Mouse (Mus musculus) stomach, postnatal 0 days (tissue): Measurements from ENCODE around the gene Mogat1. TPM values are rescaled to one million over a fixed set of nuclear protein-coding genes. Genes with fewer than 3 reads are reported as not detected.
A peak's percentile ranks its signal among the peaks of the same experiment; 100 is the strongest.

Experiments
- ATAC-seq: fragments of 200-750 bp; cut with Nextera tagmentation; 2 replicates; pipeline ENCODE4 v1.8.0; 2017; ENCODE audit not compliant: low FRiP score, low TSS enrichment
- DNase-seq: peaks from one replicate; pipeline ENCODE4 v3.0.0-alpha.2; 2016; ENCODE audit warnings: low spot score
- H3K27ac ChIP-seq: fragments of 300-500 bp; sonication (generic); replicated peaks from 2 replicates; pipeline ENCODE4 v1.5.1; 2014; ENCODE audit warnings: mild to moderate bottlenecking, control low read depth
- H3K27me3 ChIP-seq: fragments of 300-500 bp; sonication (generic); 2 replicates; pipeline ENCODE4 v1.6.1; 2014; ENCODE audit warnings: low read length; ENCODE audit not compliant: control insufficient read depth, insufficient read depth
- H3K36me3 ChIP-seq: fragments of 300-500 bp; sonication (generic); 2 replicates; pipeline ENCODE4 v1.6.1; 2014; ENCODE audit warnings: low read length, mixed read lengths; ENCODE audit not compliant: control insufficient read depth, insufficient read depth
- H3K4me1 ChIP-seq: fragments of 300-500 bp; sonication (generic); replicated peaks from 2 replicates; pipeline ENCODE4 v1.6.1; 2014; ENCODE audit warnings: antibody characterized with exemption; ENCODE audit not compliant: control insufficient read depth, insufficient read depth
- H3K4me2 ChIP-seq: fragments of 300-500 bp; sonication (generic); replicated peaks from 2 replicates; pipeline ENCODE4 v1.6.1; 2014; ENCODE audit warnings: low read depth, mild to moderate bottlenecking, control low read depth, moderate library complexity
- H3K4me3 ChIP-seq: fragments of 300-500 bp; sonication (generic); 2 replicates; pipeline ENCODE4 v1.5.1; 2014; ENCODE audit warnings: low read depth, low read length, control low read depth
- H3K9ac ChIP-seq: fragments of 300-500 bp; sonication (generic); 2 replicates; pipeline ENCODE4 v1.6.1; 2014; ENCODE audit warnings: mild to moderate bottlenecking, low read length, control low read depth, mixed read lengths
- H3K9me3 ChIP-seq: fragments of 300-500 bp; sonication (generic); 2 replicates; pipeline ENCODE4 v1.6.1; 2016; ENCODE audit warnings: low read length; ENCODE audit not compliant: control insufficient read depth
- CTCF ChIP-seq: IDR thresholded peaks from 2 replicates; pipeline ENCODE4 v1.5.1; 2016; ENCODE audit warnings: antibody characterized with exemption, low read depth, mild to moderate bottlenecking, moderate library complexity
- EP300 ChIP-seq: optimal IDR thresholded peaks from 2 replicates; pipeline ENCODE3; 2016; ENCODE audit warnings: antibody characterized with exemption
- WGBS: fragments of 180-500 bp; shearing (Covaris S2); extraction: QIAGEN DNeasy Blood & Tissue Kit; methylation state at CpG from one replicate; pipeline ENCODE4 v1.1.7; 2014; 5-methylcytosine and 5-hydroxymethylcytosine counted together
- polyA plus RNA-seq: library from polyadenylated mRNA; unstranded; fragments of >200 nt; fragmentation: Nextera tagmentation; extraction: Ambion mirVana; gene quantifications from 2 replicates; pipeline ENCODE4 v1.2.1, GENCODE M21; 2015

Mogat1 gene
- polyA plus RNA-seq, 1 experiment from 2014 or later = 2.8 TPM

- Histone ChIP-seq H3K36me3 (no peaks in the 10 kb centered on the region), H3K4me3 (no peak overlapping the region), H3K9ac (no peak overlapping the region), H3K27ac (no peak overlapping the region), H3K4me2 (no peak overlapping the region), H3K9me3 (no peaks in the 10 kb centered on the region), H3K4me1 (no peaks in the 10 kb centered on the region), H3K27me3 (no peaks in the 10 kb centered on the region)
- ATAC-seq = no peak
- DNase-seq = no peak
- TF ChIP-seq CTCF (no peak), EP300 (no peak)
- 74% methylated on average over 8 of the region's 8 CpGs for WGBS
These were observed 2.0 kb downstream of the Mogat1 start for GRCm38 (mm10) chr1:78512756-78513155.

- 83% methylated on average over 7 of the region's 7 CpGs for WGBS
- no peak overlapping the region for H3K4me3 ChIP-seq
- no peaks in the 10 kb centered on the region for H3K9me3 ChIP-seq
- ATAC-seq (no peak), DNase-seq (no peak)
- no peak overlapping the region for H3K27ac ChIP-seq
- H3K4me2 ChIP-seq = no peak overlapping the region
- H3K4me1 ChIP-seq = no peaks in the 10 kb centered on the region
- H3K27me3 ChIP-seq = no peaks in the 10 kb centered on the region
- no peaks in the 10 kb centered on the region for H3K36me3 ChIP-seq
- no peak for TF ChIP-seq CTCF
- no peak overlapping the region for H3K9ac ChIP-seq
These were observed 8.1 kb downstream of the Mogat1 start for GRCm38 (mm10) chr1:78518907-78519306.

GRCm38 (mm10) chr1:78525189-78525886 lies 14.5 kb downstream of the Mogat1 start:
- no peak overlapping the region for H3K27ac ChIP-seq
- H3K4me1 ChIP-seq = no peaks in the 10 kb centered on the region
- WGBS = 49% methylated on average over 23 of the region's 23 CpGs
- no peak overlapping the region for H3K4me2 ChIP-seq
- no peaks in the 10 kb centered on the region for H3K27me3 ChIP-seq
- H3K9me3 ChIP-seq = no peaks in the 10 kb centered on the region
- ATAC-seq (no peak), DNase-seq (peak; percentile 72)
- no peak overlapping the region for H3K4me3 ChIP-seq
- TF ChIP-seq CTCF = peak; percentile 95
- no peak for TF ChIP-seq EP300
- no peak overlapping the region for H3K9ac ChIP-seq
- H3K36me3 ChIP-seq = no peaks in the 10 kb centered on the region

- no peaks in the 10 kb centered on the region for H3K36me3 ChIP-seq
- ATAC-seq = no peak
- DNase-seq = no peak
These were observed 17.6 kb downstream of the Mogat1 start for GRCm38 (mm10) chr1:78528356-78528755.

GRCm38 (mm10) chr1:78529011-78529410 lies 18.2 kb downstream of the Mogat1 start:
- Histone ChIP-seq H3K27me3 (no peaks in the 10 kb centered on the region), H3K4me3 (no peak overlapping the region), H3K36me3 (no peaks in the 10 kb centered on the region), H3K27ac (no peak overlapping the region), H3K9me3 (no peaks in the 10 kb centered on the region), H3K4me2 (no peak overlapping the region), H3K9ac (no peak overlapping the region), H3K4me1 (no peaks in the 10 kb centered on the region)
- 64% methylated on average over 8 of the region's 8 CpGs for WGBS
- DNase-seq = no peak
- ATAC-seq = no peak
- no peak for TF ChIP-seq EP300
- no peak for TF ChIP-seq CTCF

More at GRCm38 (mm10) chr1:78528356-78528755, 17.6 kb downstream of the Mogat1 start:
- Histone ChIP-seq H3K9ac (no peak overlapping the region), H3K27ac (no peak overlapping the region), H3K4me2 (no peak overlapping the region), H3K9me3 (no peaks in the 10 kb centered on the region), H3K27me3 (no peaks in the 10 kb centered on the region), H3K4me1 (no peaks in the 10 kb centered on the region), H3K4me3 (no peak overlapping the region)
- 91% methylated on average over 3 of the region's 3 CpGs for WGBS
- TF ChIP-seq CTCF (no peak), EP300 (no peak)

GRCm38 (mm10) chr1:78530500-78531215 lies 19.9 kb downstream of the Mogat1 start:
- H3K4me1 ChIP-seq = no peaks in the 10 kb centered on the region
- H3K9me3 ChIP-seq = no peaks in the 10 kb centered on the region
- H3K27ac ChIP-seq = no peak overlapping the region
- TF ChIP-seq CTCF = 0 out of 2 replicates have a peak, but pooled peaks have one; percentile 25
- no peak for TF ChIP-seq EP300
- H3K27me3 ChIP-seq = no peaks in the 10 kb centered on the region
- ATAC-seq = no peak
- no peak overlapping the region for H3K9ac ChIP-seq
- DNase-seq = no peak
- 70% methylated on average over 7 of the region's 7 CpGs for WGBS
- no peak overlapping the region for H3K4me3 ChIP-seq
- no peak overlapping the region for H3K4me2 ChIP-seq
- no peaks in the 10 kb centered on the region for H3K36me3 ChIP-seq
